Mouse (Mus musculus): Measurements from ENCODE around the gene Frmd8. TPM values are rescaled to one million over a fixed set of nuclear protein-coding genes. Genes with fewer than 3 reads are reported as not detected.

The Frmd8 gene
- polyA plus RNA-seq, 1 experiment from 2014 or later = 61.1 TPM

GRCm38 (mm10) chr19:5825901-5826730 is 49.0 kb downstream of the Frmd8 start:
- no peaks in the 10 kb centered on the region for H3K27me3 ChIP-seq (ENCODE audit: control insufficient read depth, insufficient read depth, low read depth, low read length)
- no peak overlapping the region for H3K9ac ChIP-seq (ENCODE audit: low read length)
- WGBS = 85% methylated on average over 5 of the region's 5 CpGs
- no peak overlapping the region for H3K4me2 ChIP-seq (ENCODE audit: low read depth, low read length)
- H3K9me3 ChIP-seq (ENCODE audit: control insufficient read depth, low read length) = no peaks in the 10 kb centered on the region
- no peaks in the 10 kb centered on the region for H3K36me3 ChIP-seq (ENCODE audit: control insufficient read depth, insufficient read depth, low read length)
- peaks cover 47% of the 10 kb centered on the region for H3K4me1 ChIP-seq (replicated peaks; ENCODE audit: control insufficient read depth, insufficient read depth, low read length)
- H3K27ac ChIP-seq (ENCODE audit: low read length) = peak overlapping the region; percentile 89; the same call in 1 of the 2 replicates
- no peak overlapping the region for H3K4me3 ChIP-seq (ENCODE audit: low read length)
- no peak for ATAC-seq (ENCODE audit: low read depth)

GRCm38 (mm10) chr19:5824826-5825617 is 50.1 kb downstream of the Frmd8 start:
- Histone ChIP-seq H3K4me3 (ENCODE audit: low read length) (no peak overlapping the region), H3K36me3 (ENCODE audit: control insufficient read depth, insufficient read depth, low read length) (no peaks in the 10 kb centered on the region), H3K9ac (ENCODE audit: low read length) (0 out of 2 replicates have a peak overlapping the region, but pooled peaks have one; percentile 28), H3K4me1 (replicated peaks; ENCODE audit: control insufficient read depth, insufficient read depth, low read length) (peaks cover 47% of the 10 kb centered on the region), H3K27me3 (ENCODE audit: control insufficient read depth, insufficient read depth, low read depth, low read length) (no peaks in the 10 kb centered on the region), H3K27ac (ENCODE audit: low read length) (no peak overlapping the region), H3K4me2 (ENCODE audit: low read depth, low read length) (no peak overlapping the region), H3K9me3 (ENCODE audit: control insufficient read depth, low read length) (no peaks in the 10 kb centered on the region)
- 77% methylated on average over 10 of the region's 10 CpGs for WGBS
- no peak for ATAC-seq (ENCODE audit: low read depth)

DNA sequence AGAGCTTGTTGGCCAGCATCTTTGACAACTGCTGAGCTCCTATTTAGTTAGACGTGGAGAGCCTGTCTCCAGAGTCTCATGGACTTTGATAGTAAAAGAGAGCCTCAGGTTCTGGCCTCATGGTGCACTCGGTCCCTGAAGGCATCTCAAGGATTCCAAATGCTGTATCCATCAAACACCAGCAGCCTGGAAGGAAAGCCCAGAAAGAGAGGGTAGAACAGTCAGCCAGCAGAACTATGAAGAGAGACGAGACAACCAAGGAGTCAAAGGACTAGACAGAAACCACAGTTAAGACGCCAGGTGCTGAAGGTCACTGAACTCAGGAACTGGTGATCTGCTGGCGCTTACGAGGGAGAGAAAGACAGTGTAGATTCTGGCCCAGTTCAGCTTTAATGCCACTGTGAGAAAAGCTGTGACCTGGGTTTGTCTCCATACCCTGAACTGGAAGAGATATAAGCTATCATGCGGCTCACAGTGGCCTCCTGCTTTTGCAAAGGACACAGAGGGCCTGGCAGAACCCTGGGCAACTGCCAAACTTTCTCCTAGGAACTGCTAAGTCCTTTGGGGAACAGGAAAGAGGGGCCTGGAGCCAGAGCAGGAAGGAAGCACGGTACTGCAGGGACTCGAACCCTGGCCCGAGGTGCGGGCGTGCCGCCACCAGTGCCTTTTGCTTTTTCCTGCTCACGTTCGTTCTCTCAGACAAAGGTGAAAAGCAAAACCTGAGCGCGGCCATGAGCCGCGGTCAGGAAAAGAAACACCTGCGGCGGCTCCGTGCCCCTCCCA is 50.8 kb downstream of the Frmd8 start:
- no peaks in the 10 kb centered on the region for H3K27me3 ChIP-seq (ENCODE audit: control insufficient read depth, insufficient read depth, low read depth, low read length)
- ATAC-seq (ENCODE audit: low read depth) = no peak
- WGBS = 62% methylated on average over 22 of the region's 22 CpGs
- no peaks in the 10 kb centered on the region for H3K9me3 ChIP-seq (ENCODE audit: control insufficient read depth, low read length)
- H3K4me1 ChIP-seq (replicated peaks; ENCODE audit: control insufficient read depth, insufficient read depth, low read length) = peaks cover 50% of the 10 kb centered on the region
- peak overlapping the region; percentile 19; the same call in 1 of the 2 replicates for H3K27ac ChIP-seq (ENCODE audit: low read length)
- H3K36me3 ChIP-seq (ENCODE audit: control insufficient read depth, insufficient read depth, low read length) = no peaks in the 10 kb centered on the region
- no peak overlapping the region for H3K4me3 ChIP-seq (ENCODE audit: low read length)
- peak overlapping the region; percentile 28; the same call in 1 of the 2 replicates for H3K9ac ChIP-seq (ENCODE audit: low read length)
- no peak overlapping the region for H3K4me2 ChIP-seq (ENCODE audit: low read depth, low read length)

GRCm38 (mm10) chr19:5823266-5823839 is 51.7 kb downstream of the Frmd8 start:
- peak overlapping the region; percentile 8; the same call in 1 of the 2 replicates for H3K9ac ChIP-seq (ENCODE audit: low read length)
- no peak overlapping the region for H3K4me3 ChIP-seq (ENCODE audit: low read length)
- no peaks in the 10 kb centered on the region for H3K27me3 ChIP-seq (ENCODE audit: control insufficient read depth, insufficient read depth, low read depth, low read length)

DNA sequence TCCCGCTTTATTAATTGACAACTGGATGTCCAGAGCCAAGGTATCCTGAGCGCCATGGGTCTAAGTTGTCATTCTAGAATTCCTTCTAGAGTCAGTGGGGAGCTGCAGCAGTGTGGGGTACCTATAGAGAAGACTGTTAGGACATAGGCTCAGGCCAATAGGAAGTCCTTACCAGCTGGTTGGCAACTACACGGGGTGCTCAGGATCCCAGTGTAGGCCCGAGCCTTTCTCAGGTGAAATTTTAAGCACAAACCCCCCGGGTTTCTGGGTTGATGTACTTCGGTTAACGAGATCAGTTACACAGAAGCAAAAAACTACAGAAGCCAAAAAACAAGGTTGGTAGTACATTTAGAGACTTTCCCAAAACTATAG is 52.3 kb downstream of the Frmd8 start:
- Histone ChIP-seq H3K4me2 (ENCODE audit: low read depth, low read length) (peak overlapping the region; percentile 32; the same call in 1 of the 2 replicates), H3K4me3 (ENCODE audit: low read length) (no peak overlapping the region), H3K9ac (ENCODE audit: low read length) (peak overlapping the region; percentile 35; the same call in 1 of the 2 replicates), H3K4me1 (replicated peaks; ENCODE audit: control insufficient read depth, insufficient read depth, low read length) (peaks cover 54% of the 10 kb centered on the region), H3K36me3 (ENCODE audit: control insufficient read depth, insufficient read depth, low read length) (no peaks in the 10 kb centered on the region), H3K27me3 (ENCODE audit: control insufficient read depth, insufficient read depth, low read depth, low read length) (no peaks in the 10 kb centered on the region), H3K27ac (ENCODE audit: low read length) (peak overlapping the region; percentile 68), H3K9me3 (ENCODE audit: control insufficient read depth, low read length) (no peaks in the 10 kb centered on the region)
- WGBS = 53% methylated on average over 7 of the region's 7 CpGs
- no peak for ATAC-seq (ENCODE audit: low read depth)

More at GRCm38 (mm10) chr19:5823266-5823839, 51.7 kb downstream of the Frmd8 start:
- Histone ChIP-seq H3K4me1 (replicated peaks; ENCODE audit: control insufficient read depth, insufficient read depth, low read length) (peaks cover 51% of the 10 kb centered on the region), H3K4me2 (ENCODE audit: low read depth, low read length) (peak overlapping the region; percentile 32), H3K36me3 (ENCODE audit: control insufficient read depth, insufficient read depth, low read length) (no peaks in the 10 kb centered on the region), H3K9me3 (ENCODE audit: control insufficient read depth, low read length) (no peaks in the 10 kb centered on the region), H3K27ac (ENCODE audit: low read length) (peak overlapping the region; percentile 68)
- 19% methylated on average over 9 of the region's 9 CpGs for WGBS
- peak; percentile 80 for ATAC-seq (ENCODE audit: low read depth)

GRCm38 (mm10) chr19:5822174-5822833 is 52.8 kb downstream of the Frmd8 start:
- Histone ChIP-seq H3K9ac (ENCODE audit: low read length) (peak overlapping the region; percentile 13; the same call in 1 of the 2 replicates), H3K36me3 (ENCODE audit: control insufficient read depth, insufficient read depth, low read length) (no peaks in the 10 kb centered on the region), H3K27me3 (ENCODE audit: control insufficient read depth, insufficient read depth, low read depth, low read length) (no peaks in the 10 kb centered on the region), H3K9me3 (ENCODE audit: control insufficient read depth, low read length) (no peaks in the 10 kb centered on the region), H3K4me3 (ENCODE audit: low read length) (no peak overlapping the region), H3K27ac (ENCODE audit: low read length) (peak overlapping the region; percentile 68), H3K4me1 (replicated peaks; ENCODE audit: control insufficient read depth, insufficient read depth, low read length) (peaks cover 53% of the 10 kb centered on the region), H3K4me2 (ENCODE audit: low read depth, low read length) (no peak overlapping the region)
- no peak for ATAC-seq (ENCODE audit: low read depth)
- WGBS = 33% methylated on average over 12 of the region's 12 CpGs

DNA sequence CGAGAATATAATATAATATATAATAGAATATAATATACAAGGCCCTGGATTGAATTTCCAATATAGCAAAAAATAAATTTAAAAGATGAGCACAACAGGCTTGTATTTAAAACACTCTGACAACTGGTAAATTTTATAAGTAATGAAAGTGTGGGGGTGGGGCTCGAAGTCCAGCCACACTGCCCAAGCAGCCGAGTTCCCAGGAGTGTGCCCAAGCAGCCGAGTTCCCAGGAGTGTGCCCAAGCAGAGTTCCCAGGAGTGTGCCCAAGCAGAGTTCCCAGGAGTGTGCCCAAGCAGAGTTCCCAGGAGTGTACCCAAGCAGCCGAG is 53.3 kb downstream of the Frmd8 start:
- Histone ChIP-seq H3K36me3 (ENCODE audit: control insufficient read depth, insufficient read depth, low read length) (no peaks in the 10 kb centered on the region), H3K27me3 (ENCODE audit: control insufficient read depth, insufficient read depth, low read depth, low read length) (no peaks in the 10 kb centered on the region), H3K9me3 (ENCODE audit: control insufficient read depth, low read length) (no peaks in the 10 kb centered on the region), H3K9ac (ENCODE audit: low read length) (no peak overlapping the region), H3K4me3 (ENCODE audit: low read length) (no peak overlapping the region), H3K4me1 (replicated peaks; ENCODE audit: control insufficient read depth, insufficient read depth, low read length) (peaks cover 48% of the 10 kb centered on the region), H3K27ac (ENCODE audit: low read length) (no peak overlapping the region; the same call in 1 of the 2 replicates), H3K4me2 (ENCODE audit: low read depth, low read length) (no peak overlapping the region)
- WGBS = 55% methylated on average over 5 of the region's 5 CpGs
- no peak for ATAC-seq (ENCODE audit: low read depth)

GRCm38 (mm10) chr19:5819549-5819948 is 55.5 kb downstream of the Frmd8 start:
- ATAC-seq (ENCODE audit: low read depth) = no peak
- no peak overlapping the region for H3K4me3 ChIP-seq (ENCODE audit: low read length)
- no peak overlapping the region; the same call in 1 of the 2 replicates for H3K27ac ChIP-seq (ENCODE audit: low read length)
- no peak overlapping the region for H3K9ac ChIP-seq (ENCODE audit: low read length)
- no peaks in the 10 kb centered on the region for H3K36me3 ChIP-seq (ENCODE audit: control insufficient read depth, insufficient read depth, low read length)
- H3K27me3 ChIP-seq (ENCODE audit: control insufficient read depth, insufficient read depth, low read depth, low read length) = no peaks in the 10 kb centered on the region
- WGBS = 47% methylated on average over 12 of the region's 12 CpGs
- no peak overlapping the region for H3K4me2 ChIP-seq (ENCODE audit: low read depth, low read length)
- no peaks in the 10 kb centered on the region for H3K9me3 ChIP-seq (ENCODE audit: control insufficient read depth, low read length)
- peaks cover 46% of the 10 kb centered on the region for H3K4me1 ChIP-seq (replicated peaks; ENCODE audit: control insufficient read depth, insufficient read depth, low read length)
